Mouse (Mus musculus): Measurements from ENCODE around the gene Coro1c. TPM values are rescaled to one million over a fixed set of nuclear protein-coding genes. Genes with fewer than 3 reads are reported as not detected.

The Coro1c gene
- polyA plus RNA-seq, 1 experiment from 2014 or later: 108 TPM

GRCm38 (mm10) chr5:113858971-113859370 is 49.6 kb downstream of the Coro1c start:
- H3K27me3 ChIP-seq (ENCODE audit: control insufficient read depth, insufficient read depth, low read length): no peaks in the 10 kb centered on the region
- H3K36me3 ChIP-seq (ENCODE audit: control insufficient read depth, insufficient read depth, low read length): peaks cover 10% of the 10 kb centered on the region; the same call in 1 of the 2 replicates
- no peak overlapping the region for H3K27ac ChIP-seq (ENCODE audit: low read depth, low read length)
- H3K4me3 ChIP-seq (ENCODE audit: low read length): no peak overlapping the region
- H3K4me2 ChIP-seq (replicated peaks; ENCODE audit: low read depth, low read length): no peak overlapping the region
- H3K9ac ChIP-seq (ENCODE audit: low read depth, low read length): no peak overlapping the region
- no peaks in the 10 kb centered on the region for H3K9me3 ChIP-seq (ENCODE audit: control insufficient read depth, low read length)
- peaks cover 12% of the 10 kb centered on the region for H3K4me1 ChIP-seq (ENCODE audit: control insufficient read depth, insufficient read depth, low read length)
- ATAC-seq (ENCODE audit: low FRiP score, low TSS enrichment): no peak
- 49% methylated on average over 5 of the region's 5 CpGs for WGBS

DNA sequence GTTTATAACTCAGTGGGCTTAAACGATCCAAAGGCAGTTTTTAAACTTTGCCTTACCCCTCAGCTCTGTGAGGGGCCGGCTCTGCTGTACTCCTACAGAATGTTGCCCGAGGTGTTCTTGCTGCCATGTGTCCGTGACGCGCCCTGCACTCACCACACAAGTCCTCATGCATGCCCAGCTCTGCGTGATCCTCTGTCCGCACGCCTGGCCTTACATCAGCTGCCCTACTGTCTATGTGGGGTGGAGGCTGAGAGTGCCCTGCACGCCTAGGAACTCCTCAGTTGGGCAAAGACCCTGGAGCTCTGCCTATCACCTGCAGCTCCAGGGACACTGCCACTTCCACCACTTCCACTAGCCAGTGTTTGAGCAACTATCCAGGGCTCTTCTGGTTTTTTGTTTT is 50.0 kb downstream of the Coro1c start:
- no peak overlapping the region for H3K27ac ChIP-seq (ENCODE audit: low read depth, low read length)
- H3K27me3 ChIP-seq (ENCODE audit: control insufficient read depth, insufficient read depth, low read length): no peaks in the 10 kb centered on the region
- WGBS: 76% methylated on average over 10 of the region's 10 CpGs
- no peak overlapping the region for H3K4me2 ChIP-seq (replicated peaks; ENCODE audit: low read depth, low read length)
- ATAC-seq (ENCODE audit: low FRiP score, low TSS enrichment): no peak
- no peak overlapping the region for H3K9ac ChIP-seq (ENCODE audit: low read depth, low read length)
- H3K36me3 ChIP-seq (ENCODE audit: control insufficient read depth, insufficient read depth, low read length): peaks cover 6% of the 10 kb centered on the region; the same call in 1 of the 2 replicates
- no peak overlapping the region for H3K4me3 ChIP-seq (ENCODE audit: low read length)
- no peaks in the 10 kb centered on the region for H3K9me3 ChIP-seq (ENCODE audit: control insufficient read depth, low read length)
- H3K4me1 ChIP-seq (ENCODE audit: control insufficient read depth, insufficient read depth, low read length): peaks cover 12% of the 10 kb centered on the region

DNA sequence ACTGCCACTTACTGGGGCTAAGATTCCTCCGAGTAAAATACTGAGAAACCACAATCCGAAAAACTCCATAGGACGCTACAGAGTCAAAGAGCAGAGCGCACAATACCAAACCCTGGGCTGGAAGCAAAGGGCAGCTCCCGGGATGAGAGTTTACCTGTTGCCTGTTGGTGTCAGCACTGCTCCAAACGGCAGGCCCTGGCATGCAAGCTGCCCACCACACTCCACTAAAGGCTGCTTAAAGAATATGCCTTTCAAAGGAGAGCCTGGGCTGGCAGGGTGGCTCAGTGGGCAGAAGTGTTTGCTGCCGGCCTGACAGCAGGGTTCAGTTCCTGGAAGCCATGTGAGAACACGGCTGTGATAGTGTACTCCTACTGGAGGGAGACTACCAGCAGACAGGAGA is 50.9 kb downstream of the Coro1c start:
- H3K9ac ChIP-seq (ENCODE audit: low read depth, low read length): no peak overlapping the region
- H3K27me3 ChIP-seq (ENCODE audit: control insufficient read depth, insufficient read depth, low read length): no peaks in the 10 kb centered on the region
- peaks cover 3% of the 10 kb centered on the region; the same call in 1 of the 2 replicates for H3K36me3 ChIP-seq (ENCODE audit: control insufficient read depth, insufficient read depth, low read length)
- no peaks in the 10 kb centered on the region for H3K9me3 ChIP-seq (ENCODE audit: control insufficient read depth, low read length)
- H3K27ac ChIP-seq (ENCODE audit: low read depth, low read length): no peak overlapping the region
- WGBS: 64% methylated on average over 8 of the region's 8 CpGs
- H3K4me3 ChIP-seq (ENCODE audit: low read length): no peak overlapping the region
- H3K4me2 ChIP-seq (replicated peaks; ENCODE audit: low read depth, low read length): no peak overlapping the region
- no peak for ATAC-seq (ENCODE audit: low FRiP score, low TSS enrichment)
- peaks cover 12% of the 10 kb centered on the region for H3K4me1 ChIP-seq (ENCODE audit: control insufficient read depth, insufficient read depth, low read length)

DNA sequence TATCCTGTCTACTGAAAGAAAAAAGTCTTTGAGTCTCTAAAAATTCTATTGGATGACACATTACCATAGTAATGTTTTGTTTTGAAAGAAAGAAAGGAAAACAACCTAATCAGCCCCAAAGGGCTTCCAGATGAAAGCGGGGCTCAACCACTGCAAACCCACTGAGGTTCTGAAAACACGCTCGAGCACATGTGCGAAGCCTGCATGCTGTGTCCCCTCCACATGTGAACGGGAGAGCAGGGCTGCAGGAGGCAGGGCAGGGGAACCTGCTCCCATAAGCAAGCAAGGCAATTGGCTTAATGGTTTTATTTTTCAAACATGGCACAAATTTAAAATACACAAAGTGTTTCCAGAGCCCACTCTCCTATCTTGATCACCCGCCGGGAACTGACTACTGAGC is 51.9 kb downstream of the Coro1c start:
- Histone ChIP-seq H3K27me3 (ENCODE audit: control insufficient read depth, insufficient read depth, low read length) (no peaks in the 10 kb centered on the region), H3K36me3 (ENCODE audit: control insufficient read depth, insufficient read depth, low read length) (peaks cover 4% of the 10 kb centered on the region; the same call in 1 of the 2 replicates), H3K4me1 (ENCODE audit: control insufficient read depth, insufficient read depth, low read length) (peaks cover 12% of the 10 kb centered on the region), H3K9ac (ENCODE audit: low read depth, low read length) (no peak overlapping the region), H3K4me2 (replicated peaks; ENCODE audit: low read depth, low read length) (no peak overlapping the region), H3K9me3 (ENCODE audit: control insufficient read depth, low read length) (no peaks in the 10 kb centered on the region), H3K27ac (ENCODE audit: low read depth, low read length) (no peak overlapping the region; the same call in 1 of the 2 replicates), H3K4me3 (ENCODE audit: low read length) (no peak overlapping the region)
- ATAC-seq (ENCODE audit: low FRiP score, low TSS enrichment): no peak
- 53% methylated on average over 7 of the region's 7 CpGs for WGBS

DNA sequence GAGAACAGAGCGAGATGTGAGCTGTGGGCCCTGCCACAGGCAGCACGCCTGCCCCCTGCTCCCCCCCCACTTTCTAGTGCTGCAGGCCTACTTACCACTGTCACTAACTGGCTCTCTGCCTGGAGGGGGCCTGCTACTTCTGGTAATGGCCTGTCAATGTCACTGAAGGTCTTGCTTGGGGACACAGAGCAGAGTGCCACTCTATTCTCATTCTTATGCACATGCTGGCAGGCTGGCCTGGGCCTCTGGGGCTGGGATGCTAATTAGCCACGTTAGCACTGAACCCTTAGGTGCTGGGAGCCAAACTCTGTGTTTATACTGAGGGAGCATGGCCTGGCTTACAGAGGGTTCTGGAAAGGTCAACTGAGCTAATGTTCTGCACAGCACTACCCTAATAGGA is 52.9 kb downstream of the Coro1c start:
- 66% methylated on average over 3 of the region's 3 CpGs for WGBS

GRCm38 (mm10) chr5:113855117-113855516 is 53.4 kb downstream of the Coro1c start:
- H3K4me3 ChIP-seq (ENCODE audit: low read length): no peak overlapping the region
- WGBS: 93% methylated on average over 10 of the region's 10 CpGs
- H3K4me1 ChIP-seq (ENCODE audit: control insufficient read depth, insufficient read depth, low read length): peaks cover 12% of the 10 kb centered on the region
- H3K4me2 ChIP-seq (replicated peaks; ENCODE audit: low read depth, low read length): no peak overlapping the region
- H3K36me3 ChIP-seq (ENCODE audit: control insufficient read depth, insufficient read depth, low read length): peaks cover 17% of the 10 kb centered on the region; the same call in 1 of the 2 replicates
- H3K9me3 ChIP-seq (ENCODE audit: control insufficient read depth, low read length): no peaks in the 10 kb centered on the region
- no peak for ATAC-seq (ENCODE audit: low FRiP score, low TSS enrichment)
- H3K9ac ChIP-seq (ENCODE audit: low read depth, low read length): no peak overlapping the region
- no peaks in the 10 kb centered on the region for H3K27me3 ChIP-seq (ENCODE audit: control insufficient read depth, insufficient read depth, low read length)
- no peak overlapping the region for H3K27ac ChIP-seq (ENCODE audit: low read depth, low read length)

More for the DNA sequence above, 52.9 kb downstream of the Coro1c start:
- no peak overlapping the region for H3K9ac ChIP-seq (ENCODE audit: low read depth, low read length)
- H3K4me2 ChIP-seq (replicated peaks; ENCODE audit: low read depth, low read length): no peak overlapping the region
- no peaks in the 10 kb centered on the region for H3K9me3 ChIP-seq (ENCODE audit: control insufficient read depth, low read length)
- H3K27me3 ChIP-seq (ENCODE audit: control insufficient read depth, insufficient read depth, low read length): no peaks in the 10 kb centered on the region
- no peak overlapping the region for H3K27ac ChIP-seq (ENCODE audit: low read depth, low read length)
- ATAC-seq (ENCODE audit: low FRiP score, low TSS enrichment): no peak
- peaks cover 12% of the 10 kb centered on the region for H3K4me1 ChIP-seq (ENCODE audit: control insufficient read depth, insufficient read depth, low read length)
- H3K4me3 ChIP-seq (ENCODE audit: low read length): no peak overlapping the region
- peaks cover 11% of the 10 kb centered on the region; the same call in 1 of the 2 replicates for H3K36me3 ChIP-seq (ENCODE audit: control insufficient read depth, insufficient read depth, low read length)

DNA sequence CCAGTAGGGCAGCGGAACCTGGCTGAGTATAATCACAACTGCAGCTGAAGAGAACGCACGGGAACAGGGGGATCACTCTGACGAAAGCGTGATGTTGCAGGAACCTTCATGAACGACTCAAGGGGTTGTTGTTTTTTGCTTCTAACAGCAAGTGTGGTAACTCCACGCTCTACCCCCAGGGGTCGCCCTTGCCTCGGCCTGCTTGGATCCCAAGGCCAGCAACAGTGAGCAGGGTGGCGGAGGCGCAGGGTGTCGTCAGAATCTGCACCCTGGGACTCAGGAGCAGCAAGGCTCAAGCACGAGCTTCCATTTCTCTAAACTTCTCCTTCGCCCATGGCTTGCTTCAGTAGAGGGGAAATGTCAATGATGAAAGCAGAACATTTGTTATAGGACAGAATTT is 54.1 kb downstream of the Coro1c start:
- Histone ChIP-seq H3K36me3 (ENCODE audit: control insufficient read depth, insufficient read depth, low read length) (peaks cover 22% of the 10 kb centered on the region; the same call in 1 of the 2 replicates), H3K4me1 (ENCODE audit: control insufficient read depth, insufficient read depth, low read length) (peaks cover 11% of the 10 kb centered on the region), H3K27me3 (ENCODE audit: control insufficient read depth, insufficient read depth, low read length) (no peaks in the 10 kb centered on the region), H3K9ac (ENCODE audit: low read depth, low read length) (no peak overlapping the region), H3K27ac (ENCODE audit: low read depth, low read length) (no peak overlapping the region), H3K4me3 (ENCODE audit: low read length) (no peak overlapping the region), H3K4me2 (replicated peaks; ENCODE audit: low read depth, low read length) (no peak overlapping the region), H3K9me3 (ENCODE audit: control insufficient read depth, low read length) (no peaks in the 10 kb centered on the region)
- ATAC-seq (ENCODE audit: low FRiP score, low TSS enrichment): no peak
- WGBS: 49% methylated on average over 14 of the region's 14 CpGs

GRCm38 (mm10) chr5:113853541-113853940 is 55.0 kb downstream of the Coro1c start:
- no peak for ATAC-seq (ENCODE audit: low FRiP score, low TSS enrichment)
- Histone ChIP-seq H3K36me3 (ENCODE audit: control insufficient read depth, insufficient read depth, low read length) (peaks cover 25% of the 10 kb centered on the region; the same call in 1 of the 2 replicates), H3K4me2 (replicated peaks; ENCODE audit: low read depth, low read length) (no peak overlapping the region), H3K4me3 (ENCODE audit: low read length) (no peak overlapping the region), H3K4me1 (ENCODE audit: control insufficient read depth, insufficient read depth, low read length) (0 out of 2 replicates have a peak, but pooled peaks cover 3% of the 10 kb centered on the region), H3K27ac (ENCODE audit: low read depth, low read length) (no peak overlapping the region), H3K9ac (ENCODE audit: low read depth, low read length) (no peak overlapping the region), H3K27me3 (ENCODE audit: control insufficient read depth, insufficient read depth, low read length) (no peaks in the 10 kb centered on the region), H3K9me3 (ENCODE audit: control insufficient read depth, low read length) (no peaks in the 10 kb centered on the region)
- 92% methylated on average over 10 of the region's 10 CpGs for WGBS

- ATAC-seq (ENCODE audit: low FRiP score, low TSS enrichment): no peak
These were observed 56.1 kb downstream of the Coro1c start for GRCm38 (mm10) chr5:113852463-113852862.

More at GRCm38 (mm10) chr5:113852463-113852862, 56.1 kb downstream of the Coro1c start:
- H3K9me3 ChIP-seq (ENCODE audit: control insufficient read depth, low read length): no peaks in the 10 kb centered on the region
- no peaks in the 10 kb centered on the region for H3K4me1 ChIP-seq (ENCODE audit: control insufficient read depth, insufficient read depth, low read length)
- 92% methylated on average over 7 of the region's 7 CpGs for WGBS
- no peak overlapping the region for H3K9ac ChIP-seq (ENCODE audit: low read depth, low read length)
- H3K4me2 ChIP-seq (replicated peaks; ENCODE audit: low read depth, low read length): no peak overlapping the region
- no peaks in the 10 kb centered on the region for H3K27me3 ChIP-seq (ENCODE audit: control insufficient read depth, insufficient read depth, low read length)
- H3K27ac ChIP-seq (ENCODE audit: low read depth, low read length): no peak overlapping the region
- no peak overlapping the region for H3K4me3 ChIP-seq (ENCODE audit: low read length)
- peaks cover 32% of the 10 kb centered on the region; the same call in 1 of the 2 replicates for H3K36me3 ChIP-seq (ENCODE audit: control insufficient read depth, insufficient read depth, low read length)

All from kidney, embryonic 14.5 days (tissue).